Mouse (Mus musculus): ENCODE measurements around the gene Brpf3.
"Not testable (repeated sequence)": the region's sequence is repeated elsewhere in the genome, so short reads cannot be mapped to it uniquely, and the experiment has no call there.

The Brpf3 gene

DNA sequence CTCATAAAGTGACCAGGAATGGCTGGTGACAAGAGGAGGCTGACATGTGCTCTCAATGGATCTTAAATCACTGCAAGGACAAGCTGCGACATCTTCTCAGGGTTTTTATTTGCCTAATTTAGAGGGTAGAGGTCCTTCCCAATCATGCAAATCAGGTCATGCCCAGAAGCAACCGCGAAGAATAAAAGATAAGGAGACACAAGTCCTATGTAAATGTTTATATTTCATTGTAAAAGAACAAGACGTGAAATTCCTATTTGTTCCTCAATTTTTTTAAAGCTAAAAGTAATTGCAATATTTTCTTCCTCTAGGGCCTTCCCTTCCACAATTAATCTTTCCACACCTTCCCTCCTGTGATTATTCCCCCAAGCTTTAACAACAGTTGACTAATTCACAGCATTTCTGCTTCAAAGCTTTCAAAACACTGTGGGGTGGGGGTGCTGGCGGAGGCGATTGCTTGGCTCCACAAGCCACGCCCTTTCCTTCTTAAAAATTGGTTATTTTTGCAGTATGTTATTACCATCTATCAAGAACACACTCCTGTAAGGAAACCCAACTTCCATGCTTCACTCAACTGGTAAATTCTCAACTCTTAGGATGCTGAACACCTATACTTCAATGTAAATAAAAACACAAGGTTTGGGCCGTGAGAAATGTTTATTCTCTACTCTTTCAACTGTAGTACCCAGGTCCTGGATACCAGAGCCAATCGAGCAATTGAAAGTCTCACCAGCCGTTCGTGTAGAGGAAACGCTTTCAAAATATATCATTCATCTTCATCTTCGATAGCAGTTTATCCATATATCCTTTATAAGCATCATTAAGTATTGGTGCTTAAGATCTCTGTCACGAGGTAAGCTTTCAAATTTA lies 1.4 kb upstream of the Brpf3 start:
- DNase-seq, result no peak

GRCm38 (mm10) chr17:28800281-28800670 lies 614 bp upstream of the Brpf3 start:
- no peak for DNase-seq

GRCm38 (mm10) chr17:28801474-28802005 lies 650 bp downstream of the Brpf3 start:
- DNase-seq, result peak; percentile 99

GRCm38 (mm10) chr17:28802006-28802481 lies 1.2 kb downstream of the Brpf3 start:
- peak; percentile 78 for DNase-seq

DNA sequence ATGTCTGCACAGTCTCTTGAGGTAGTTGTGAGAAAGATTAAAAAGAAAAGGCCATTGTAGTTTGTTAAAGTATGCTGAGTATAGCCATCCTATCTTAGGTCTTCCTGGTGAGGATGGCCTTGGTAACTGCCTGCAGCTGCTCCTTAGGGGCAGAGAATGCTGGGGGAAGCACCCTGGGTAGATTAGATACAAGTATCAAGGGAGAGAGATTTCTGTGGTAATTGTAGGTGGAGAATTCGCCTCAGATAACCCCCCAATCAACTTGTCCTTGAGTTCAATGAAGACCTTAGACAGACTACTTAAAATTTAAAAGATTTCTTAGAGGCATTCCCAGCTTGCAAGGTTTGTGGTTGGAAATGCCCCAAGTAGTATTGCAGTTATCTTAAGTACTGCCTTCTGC lies 2.4 kb downstream of the Brpf3 start:
- DNase-seq, result no peak

GRCm38 (mm10) chr17:28804973-28805372 lies 4.1 kb downstream of the Brpf3 start:
- no peak for DNase-seq

GRCm38 (mm10) chr17:28806770-28807169 lies 5.9 kb downstream of the Brpf3 start:
- no peak for DNase-seq

- DNase-seq, result no peak
Measured at GRCm38 (mm10) chr17:28808714-28809113, 7.8 kb downstream of the Brpf3 start.

GRCm38 (mm10) chr17:28809175-28809831 lies 8.4 kb downstream of the Brpf3 start:
- DNase-seq, result no peak

GRCm38 (mm10) chr17:28812345-28812744 lies 11.5 kb downstream of the Brpf3 start:
- DNase-seq, result no peak

GRCm38 (mm10) chr17:28814529-28815097 lies 13.7 kb downstream of the Brpf3 start:
- no peak for DNase-seq

- DNase-seq, result no peak
Measured at GRCm38 (mm10) chr17:28815384-28816004, 14.6 kb downstream of the Brpf3 start.

GRCm38 (mm10) chr17:28816326-28816725 lies 15.4 kb downstream of the Brpf3 start:
- DNase-seq, result not testable (repeated sequence)

DNA sequence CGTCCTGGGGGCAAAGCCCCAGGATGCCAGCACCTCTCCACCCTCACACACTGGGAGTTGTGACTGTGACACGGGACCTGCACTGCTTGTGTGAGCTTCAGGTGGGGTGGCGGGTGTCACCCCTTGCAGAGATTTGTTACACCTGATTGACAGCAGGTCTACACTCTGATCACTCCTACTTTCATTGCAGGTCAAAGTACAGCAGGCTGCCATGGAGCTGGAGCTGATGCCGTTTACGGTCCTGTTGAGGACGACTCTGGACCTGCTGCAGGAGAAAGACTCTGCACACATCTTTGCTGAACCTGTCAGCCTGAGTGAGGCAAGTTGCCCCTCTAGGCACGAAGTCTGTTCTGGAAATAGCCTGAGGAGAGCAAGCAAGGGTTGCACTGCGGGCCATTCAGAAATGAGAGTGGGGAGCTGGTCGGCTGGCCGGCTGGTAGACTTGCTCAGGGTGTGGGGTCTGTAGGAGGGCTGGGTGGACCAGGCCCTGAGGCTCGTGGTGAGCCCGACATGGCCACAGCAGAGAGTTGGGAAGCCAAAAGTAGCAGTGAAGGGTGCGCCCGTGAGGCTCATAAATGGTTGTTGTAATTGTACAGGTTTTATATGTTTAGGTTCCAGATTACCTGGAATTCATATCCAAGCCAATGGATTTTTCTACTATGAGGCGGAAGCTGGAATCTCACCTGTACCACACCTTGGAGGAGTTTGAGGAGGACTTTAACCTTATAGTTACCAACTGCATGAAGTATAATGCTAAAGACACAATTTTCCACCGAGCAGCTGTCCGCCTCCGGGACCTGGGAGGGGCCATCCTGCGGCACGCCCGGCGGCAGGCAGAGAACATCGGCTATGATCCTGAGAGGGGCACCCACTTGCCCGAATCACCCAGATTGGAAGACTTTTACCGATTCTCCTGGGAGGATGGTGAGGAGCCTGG lies 16.3 kb downstream of the Brpf3 start:
- DNase-seq, result no peak

- no peak for DNase-seq
Measured at GRCm38 (mm10) chr17:28820189-28820588, 19.3 kb downstream of the Brpf3 start.

- DNase-seq, result peak; percentile 96
Measured at GRCm38 (mm10) chr17:28823004-28823745, 22.3 kb downstream of the Brpf3 start.

DNA sequence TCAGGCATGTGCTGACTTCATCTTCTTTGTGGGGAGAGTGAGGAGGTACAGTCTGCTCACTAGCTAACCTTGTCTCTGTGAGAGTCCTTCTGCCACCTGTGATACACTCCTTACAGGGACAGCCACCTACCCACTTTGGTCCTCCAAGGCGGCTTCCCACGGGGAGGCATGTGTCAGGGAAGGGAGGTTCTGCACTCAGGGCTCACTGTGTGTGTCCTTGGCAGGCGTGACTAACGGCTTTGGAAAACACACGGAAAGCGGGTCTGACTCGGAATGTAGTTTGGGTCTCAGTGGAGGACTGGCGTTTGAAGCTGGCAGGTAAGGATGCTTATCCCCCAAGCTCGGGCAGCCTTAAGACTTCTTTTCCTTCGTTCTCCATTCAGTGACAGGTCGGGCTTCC lies 22.9 kb downstream of the Brpf3 start:
- peak; percentile 34 for DNase-seq

- no peak for DNase-seq
Measured at GRCm38 (mm10) chr17:28824896-28825295, 24.0 kb downstream of the Brpf3 start.

- peak; percentile 20 for DNase-seq
Measured at GRCm38 (mm10) chr17:28825359-28826041, 24.6 kb downstream of the Brpf3 start.

DNA sequence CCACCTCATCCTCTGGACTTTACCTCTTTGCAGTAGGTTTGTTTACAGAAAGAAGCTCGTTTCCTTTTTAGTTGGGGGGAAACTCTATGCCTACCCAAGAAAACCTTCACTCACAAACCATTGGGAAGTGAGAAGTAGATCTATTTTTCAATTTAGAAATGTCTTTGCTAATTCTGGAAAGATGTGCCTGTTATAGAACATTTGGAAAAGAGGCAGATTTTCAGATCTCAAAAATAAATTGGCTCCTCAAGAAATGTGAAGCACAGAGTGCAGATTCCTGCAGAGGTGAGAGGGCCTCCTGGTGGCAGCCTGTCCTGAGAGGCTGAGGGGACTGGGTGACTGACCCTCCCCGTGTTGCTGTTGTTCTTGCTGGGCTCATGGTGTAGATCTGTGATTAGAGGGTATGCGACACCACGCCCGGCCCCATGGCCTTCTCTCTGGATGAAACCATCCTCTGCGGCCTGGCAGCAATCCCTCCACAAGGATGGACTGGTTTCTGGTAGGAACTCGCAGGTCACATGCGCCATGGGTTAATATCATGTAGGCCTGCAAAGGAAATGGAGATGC lies 26.9 kb downstream of the Brpf3 start:
- no peak for DNase-seq
